Mouse (Mus musculus) ES-Bruce4 (cell line): ENCODE results near the gene Ninj2. TPM values are rescaled to one million over a fixed set of nuclear protein-coding genes. Genes with fewer than 3 reads are reported as not detected.

ENCODE experiments used
- H3K27ac ChIP-seq: 2 replicates; pipeline ENCODE4 v1.5.1; 2012; ENCODE audit warnings: low read length, inconsistent platforms; ENCODE audit not compliant: insufficient read depth
- H3K27me3 ChIP-seq: 2 replicates; pipeline ENCODE4 v1.6.1; 2012; ENCODE audit warnings: mild to moderate bottlenecking, low read length, inconsistent platforms; ENCODE audit not compliant: control insufficient read depth, poor library complexity, insufficient read depth, severe bottlenecking
- H3K36me3 ChIP-seq: 2 replicates; pipeline ENCODE4 v1.6.1; 2012; ENCODE audit warnings: inconsistent platforms, mild to moderate bottlenecking, low read length, moderate library complexity; ENCODE audit not compliant: control insufficient read depth, poor library complexity, insufficient read depth, severe bottlenecking
- H3K4me1 ChIP-seq: one replicate; pipeline ENCODE4 v1.8.1; 2011; ENCODE audit warnings: low read length; ENCODE audit not compliant: control insufficient read depth, insufficient read depth
- H3K4me3 ChIP-seq: 2 replicates; pipeline ENCODE4 v1.5.1; 2011; ENCODE audit warnings: low read depth, mild to moderate bottlenecking, low read length
- H3K9ac ChIP-seq: 2 replicates; pipeline ENCODE4 v1.6.1; 2012; ENCODE audit warnings: low read depth, mild to moderate bottlenecking, inconsistent platforms; ENCODE audit not compliant: poor library complexity, severe bottlenecking
- H3K9me3 ChIP-seq: replicated peaks from 2 replicates; pipeline ENCODE4 v1.6.1; 2012; ENCODE audit warnings: mild to moderate bottlenecking, low read length, inconsistent platforms; ENCODE audit not compliant: control insufficient read depth, poor library complexity, insufficient read depth, severe bottlenecking
- CTCF ChIP-seq: IDR thresholded peaks from one replicate; pipeline ENCODE4 v1.8.1; 2011; ENCODE audit warnings: low read depth, low read length
- EP300 ChIP-seq: IDR thresholded peaks from 2 replicates; pipeline ENCODE4 v1.6.1; 2011; ENCODE audit warnings: low read depth, low read length; ENCODE audit not compliant: insufficient read depth
- POLR2A ChIP-seq: IDR thresholded peaks from one replicate; pipeline ENCODE4 v1.8.1; 2011; ENCODE audit warnings: low read length; ENCODE audit not compliant: insufficient read depth
- polyA plus RNA-seq: library from polyadenylated mRNA; stranded (reverse); fragments of >200 nt; gene quantifications from 2 replicates; pipeline ENCODE4 v1.2.4, GENCODE M21; 2011; ENCODE audit warnings: low read depth; ENCODE audit not compliant: missing spikeins, insufficient read depth, insufficient read length

Ninj2 gene
- polyA plus RNA-seq, 1 experiment, result 0.75 TPM

GRCm38 (mm10) chr6:120172294-120173017 lies 79.3 kb downstream of the Ninj2 start:
- no peaks in the 10 kb centered on the region for H3K4me1 ChIP-seq
- H3K4me3 ChIP-seq, result no peak overlapping the region
- no peaks in the 10 kb centered on the region for H3K9me3 ChIP-seq
- H3K9ac ChIP-seq, result no peak overlapping the region
- H3K27ac ChIP-seq, result no peak overlapping the region
- TF ChIP-seq EP300 (no peak), CTCF (no peak), POLR2A (no peak)
- no peaks in the 10 kb centered on the region for H3K27me3 ChIP-seq
- no peaks in the 10 kb centered on the region for H3K36me3 ChIP-seq

- H3K9ac ChIP-seq, result no peak overlapping the region
- H3K9me3 ChIP-seq, result no peaks in the 10 kb centered on the region
- TF ChIP-seq EP300, result no peak
- no peak for TF ChIP-seq CTCF
- TF ChIP-seq POLR2A, result no peak
- no peaks in the 10 kb centered on the region for H3K36me3 ChIP-seq
- no peak overlapping the region for H3K4me3 ChIP-seq
- no peak overlapping the region for H3K27ac ChIP-seq
- H3K27me3 ChIP-seq, result no peaks in the 10 kb centered on the region
- H3K4me1 ChIP-seq, result no peaks in the 10 kb centered on the region
Observed at GRCm38 (mm10) chr6:120174028-120174601, 81.0 kb downstream of the Ninj2 start.

- Histone ChIP-seq H3K4me3 (no peak overlapping the region), H3K4me1 (no peaks in the 10 kb centered on the region), H3K27me3 (no peaks in the 10 kb centered on the region), H3K9ac (no peak overlapping the region), H3K36me3 (no peaks in the 10 kb centered on the region), H3K27ac (no peak overlapping the region), H3K9me3 (no peaks in the 10 kb centered on the region)
- TF ChIP-seq POLR2A (no peak), CTCF (no peak), EP300 (no peak)
Observed at GRCm38 (mm10) chr6:120174602-120175115, 81.5 kb downstream of the Ninj2 start.

GRCm38 (mm10) chr6:120175650-120176049 lies 82.5 kb downstream of the Ninj2 start:
- H3K27ac ChIP-seq, result no peak overlapping the region
- no peak overlapping the region for H3K4me3 ChIP-seq
- H3K9ac ChIP-seq, result no peak overlapping the region
- H3K27me3 ChIP-seq, result no peaks in the 10 kb centered on the region
- H3K4me1 ChIP-seq, result no peaks in the 10 kb centered on the region
- no peaks in the 10 kb centered on the region for H3K36me3 ChIP-seq
- H3K9me3 ChIP-seq, result no peaks in the 10 kb centered on the region
- TF ChIP-seq CTCF (no peak), EP300 (no peak), POLR2A (no peak)

GRCm38 (mm10) chr6:120179044-120179755 lies 86.0 kb downstream of the Ninj2 start:
- no peaks in the 10 kb centered on the region for H3K9me3 ChIP-seq
- H3K4me3 ChIP-seq, result no peak overlapping the region
- H3K4me1 ChIP-seq, result peaks cover 4% of the 10 kb centered on the region
- TF ChIP-seq POLR2A (no peak), CTCF (no peak), EP300 (no peak)
- H3K36me3 ChIP-seq, result no peaks in the 10 kb centered on the region
- no peak overlapping the region for H3K27ac ChIP-seq
- H3K27me3 ChIP-seq, result no peaks in the 10 kb centered on the region
- no peak overlapping the region for H3K9ac ChIP-seq

- no peak overlapping the region for H3K9ac ChIP-seq
- TF ChIP-seq POLR2A (no peak), CTCF (no peak), EP300 (no peak)
- peaks cover 6% of the 10 kb centered on the region for H3K4me1 ChIP-seq
- H3K27me3 ChIP-seq, result no peaks in the 10 kb centered on the region
- no peaks in the 10 kb centered on the region for H3K36me3 ChIP-seq
- no peak overlapping the region for H3K27ac ChIP-seq
- no peaks in the 10 kb centered on the region for H3K9me3 ChIP-seq
- H3K4me3 ChIP-seq, result no peak overlapping the region
Observed at GRCm38 (mm10) chr6:120179756-120180206, 86.6 kb downstream of the Ninj2 start.
